Mouse (Mus musculus): ENCODE results near the gene Gm11020.

DNA sequence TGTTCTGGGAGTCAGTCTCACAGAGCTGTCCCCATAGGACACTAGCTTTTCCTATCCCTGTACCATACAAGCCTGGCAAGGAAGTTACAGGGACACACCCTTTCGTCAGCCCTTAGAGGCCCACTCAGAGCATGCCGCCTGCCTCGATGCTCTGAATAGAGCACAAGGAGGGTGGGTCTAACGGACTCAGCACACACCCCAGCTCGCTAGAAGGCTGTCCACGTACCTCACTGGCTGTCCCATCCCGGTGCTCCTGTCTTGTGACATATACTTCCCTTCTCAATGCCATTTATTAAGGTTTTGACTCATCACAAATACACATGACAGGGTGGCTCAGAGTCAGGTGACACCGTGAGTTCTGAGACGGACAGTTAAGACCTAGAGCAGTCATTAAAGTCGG lies 33.1 kb downstream of the Gm11020 start:
- TF ChIP-seq POLR2A (IDR thresholded peaks at IDR 0.05; ENCODE audit: low read depth, low read length) (no peak), CTCF (IDR thresholded peaks at IDR 0.05; ENCODE audit: extremely low read depth, insufficient read length, insufficient replicate concordance, low read depth, low read length) (no peak)

Measured in small intestine, adult 2 months (tissue).